Mouse (Mus musculus) erythroblast, embryonic 14.5 days (primary cell): ENCODE measurements around the gene Snrpa1.

Experiments used
- GATA1 ChIP-seq: IDR thresholded peaks from 2 replicates; pipeline ENCODE4 v1.6.1; 2012; ENCODE audit warnings: low read length, inconsistent platforms, mixed read lengths
- TAL1 ChIP-seq: IDR thresholded peaks from 3 replicates; pipeline ENCODE4 v1.6.1; 2012; ENCODE audit warnings: low read length, inconsistent platforms, mixed read lengths

- TF ChIP-seq GATA1 = no peak
- TF ChIP-seq TAL1 = no peak
These were observed 57.1 kb downstream of the Snrpa1 start for GRCm38 (mm10) chr7:66115821-66116343.
